Mouse (Mus musculus) MEL (cell line): ENCODE results near the gene Kcnj6. TPM values are rescaled to one million over a fixed set of nuclear protein-coding genes. Genes with fewer than 3 reads are reported as not detected.

Source experiments
- DNase-seq: peaks from one replicate; pipeline ENCODE4 v3.0.0; 2011; ENCODE audit warnings: low read depth, low spot score
- H3K27ac ChIP-seq: 2 replicates; pipeline ENCODE4 v1.5.1; 2012; ENCODE audit warnings: low read depth, mild to moderate bottlenecking, control low read depth, low read length, moderate library complexity; ENCODE audit not compliant: control insufficient read depth
- H3K27me3 ChIP-seq, 2 experiments: fragments of 150-350 bp in 1 of 2; sonication (generic) in 1 of 2; 2 replicates each; pipeline ENCODE4 v1.6.1; 2012; ENCODE audit warnings: low read length in 2 of 2, mild to moderate bottlenecking in 2 of 2, improper control_type of control experiment in 1 of 2, moderate library complexity in 1 of 2; ENCODE audit not compliant: insufficient read depth in 2 of 2, control insufficient read depth in 1 of 2
- H3K36me3 ChIP-seq, 2 experiments: 2 replicates each; pipeline ENCODE4 v1.6.1; 2012 to 2014; ENCODE audit warnings: low read length in 2 of 2, improper control_type of control experiment in 1 of 2, inconsistent platforms in 1 of 2, mild to moderate bottlenecking in 1 of 2; ENCODE audit not compliant: insufficient read depth in 2 of 2, control insufficient read depth in 1 of 2
- H3K4me1 ChIP-seq, 2 experiments: fragments of 150-350 bp in 1 of 2; sonication (generic) in 1 of 2; 2 replicates each; pipeline ENCODE4 v1.6.1; 2012; ENCODE audit warnings: low read length in 2 of 2, improper control_type of control experiment in 1 of 2, mild to moderate bottlenecking in 1 of 2; ENCODE audit not compliant: insufficient read depth in 2 of 2, control insufficient read depth in 1 of 2
- H3K4me3 ChIP-seq, 2 experiments: fragments of 150-350 bp in 1 of 2; sonication (generic) in 1 of 2; 2 replicates each; pipeline ENCODE4 v1.5.1; 2012; ENCODE audit warnings: low read depth in 2 of 2, low read length in 2 of 2, mild to moderate bottlenecking in 2 of 2, moderate library complexity in 2 of 2, control low read depth in 1 of 2, improper control_type of control experiment in 1 of 2; ENCODE audit not compliant: control insufficient read depth in 1 of 2, insufficient read depth in 1 of 2
- H3K79me2 ChIP-seq: 2 replicates; pipeline ENCODE4 v1.6.1; 2012; ENCODE audit warnings: mild to moderate bottlenecking, low read length, moderate library complexity; ENCODE audit not compliant: control insufficient read depth, poor library complexity, insufficient read depth
- H3K9ac ChIP-seq: 2 replicates; pipeline ENCODE4 v1.6.1; 2012; ENCODE audit warnings: low read depth, mild to moderate bottlenecking, control low read depth, low read length, moderate library complexity; ENCODE audit not compliant: control insufficient read depth, poor library complexity, severe bottlenecking
- H3K9me3 ChIP-seq: fragments of 150-350 bp; sonication (generic); replicated peaks from 2 replicates; pipeline ENCODE4 v1.6.1; 2012; ENCODE audit warnings: mild to moderate bottlenecking, low read length, improper control_type of control experiment, moderate library complexity; ENCODE audit not compliant: insufficient read depth
- CHD1 ChIP-seq: IDR thresholded peaks from 2 replicates; pipeline ENCODE4 v1.6.1; 2012; ENCODE audit warnings: low read depth, mild to moderate bottlenecking, inconsistent platforms, low read length, improper control_type of control experiment
- CHD2 ChIP-seq: IDR thresholded peaks from 2 replicates; pipeline ENCODE4 v1.6.1; 2011; ENCODE audit warnings: low read length, improper control_type of control experiment
- CTCF ChIP-seq, 3 experiments: IDR thresholded peaks in 2 of 3; conservative IDR thresholded peaks in 1 of 3; 2 replicates each; pipeline ENCODE4 v1.5.1; 2011 to 2012; ENCODE audit warnings: low read length in 3 of 3, low read depth in 2 of 3, mild to moderate bottlenecking in 2 of 3, improper control_type of control experiment in 1 of 3, inconsistent platforms in 1 of 3, mixed read lengths in 1 of 3, moderate library complexity in 1 of 3; ENCODE audit not compliant: control insufficient read depth in 1 of 3, insufficient read depth in 1 of 3, poor library complexity in 1 of 3, severe bottlenecking in 1 of 3
- EP300 ChIP-seq, 2 experiments: IDR thresholded peaks; 2 replicates each; pipeline ENCODE4 v1.6.1; 2011; ENCODE audit warnings: improper control_type of control experiment in 2 of 2, low read length in 2 of 2, low read depth in 1 of 2, mild to moderate bottlenecking in 1 of 2
- GABPA ChIP-seq: IDR thresholded peaks from 2 replicates; pipeline ENCODE4 v1.6.1; 2012; ENCODE audit warnings: low read depth, mild to moderate bottlenecking, inconsistent platforms, low read length, improper control_type of control experiment, moderate library complexity
- HCFC1 ChIP-seq: IDR thresholded peaks from 2 replicates; pipeline ENCODE4 v1.6.1; 2012; ENCODE audit warnings: low read depth, mild to moderate bottlenecking, inconsistent platforms, low read length, improper control_type of control experiment, moderate library complexity
- MAFK ChIP-seq: IDR thresholded peaks from 2 replicates; pipeline ENCODE4 v1.6.1; 2011; ENCODE audit warnings: low read depth, mild to moderate bottlenecking, low read length, improper control_type of control experiment, borderline replicate concordance
- POLR2A ChIP-seq, 2 experiments: IDR thresholded peaks; 2 replicates each; pipeline ENCODE4 v1.6.1; 2011 to 2012; ENCODE audit warnings: low read length in 2 of 2, mild to moderate bottlenecking in 2 of 2, control low read depth in 1 of 2, improper control_type of control experiment in 1 of 2, low read depth in 1 of 2, moderate library complexity in 1 of 2; ENCODE audit not compliant: control insufficient read depth in 1 of 2, insufficient read depth in 1 of 2, poor library complexity in 1 of 2
- RAD21 ChIP-seq: IDR thresholded peaks from 2 replicates; pipeline ENCODE4 v1.6.1; 2011; ENCODE audit warnings: mild to moderate bottlenecking, low read depth, low read length, improper control_type of control experiment
- RCOR1 ChIP-seq: IDR thresholded peaks from 2 replicates; pipeline ENCODE4 v1.6.1; 2012; ENCODE audit warnings: low read depth, mild to moderate bottlenecking, inconsistent platforms, low read length, improper control_type of control experiment
- USF1 ChIP-seq: IDR thresholded peaks from 2 replicates; pipeline ENCODE4 v1.6.1; 2014; ENCODE audit warnings: low read depth, mild to moderate bottlenecking, inconsistent platforms, low read length, improper control_type of control experiment, moderate library complexity
- ZMIZ1 ChIP-seq: IDR thresholded peaks from 2 replicates; pipeline ENCODE4 v1.6.1; 2012; ENCODE audit warnings: low read depth, mild to moderate bottlenecking, inconsistent platforms, low read length, improper control_type of control experiment, moderate library complexity
- polyA plus RNA-seq, 2 experiments: library from polyadenylated mRNA; stranded (reverse) in 1 of 2; unstranded in 1 of 2; fragments of >175 nt in 1 of 2; fragments of >200 nt in 1 of 2; gene quantifications; 2 replicates each; pipeline versions ENCODE4 v1.2.1 to v1.2.4; 2012; ENCODE audit warnings: low replicate concordance in 2 of 2, low read depth in 1 of 2; ENCODE audit not compliant: insufficient read length in 2 of 2, insufficient read depth in 1 of 2, missing spikeins in 1 of 2
- total RNA-seq: library from RNA; depleted of rRNA; stranded (reverse); fragments of 300-350 nt; gene quantifications from 2 replicates; pipeline ENCODE4 v1.2.3, GENCODE M21; 2012

Kcnj6 gene
- total and polyA plus RNA-seq, 3 experiments: not detected

DNA sequence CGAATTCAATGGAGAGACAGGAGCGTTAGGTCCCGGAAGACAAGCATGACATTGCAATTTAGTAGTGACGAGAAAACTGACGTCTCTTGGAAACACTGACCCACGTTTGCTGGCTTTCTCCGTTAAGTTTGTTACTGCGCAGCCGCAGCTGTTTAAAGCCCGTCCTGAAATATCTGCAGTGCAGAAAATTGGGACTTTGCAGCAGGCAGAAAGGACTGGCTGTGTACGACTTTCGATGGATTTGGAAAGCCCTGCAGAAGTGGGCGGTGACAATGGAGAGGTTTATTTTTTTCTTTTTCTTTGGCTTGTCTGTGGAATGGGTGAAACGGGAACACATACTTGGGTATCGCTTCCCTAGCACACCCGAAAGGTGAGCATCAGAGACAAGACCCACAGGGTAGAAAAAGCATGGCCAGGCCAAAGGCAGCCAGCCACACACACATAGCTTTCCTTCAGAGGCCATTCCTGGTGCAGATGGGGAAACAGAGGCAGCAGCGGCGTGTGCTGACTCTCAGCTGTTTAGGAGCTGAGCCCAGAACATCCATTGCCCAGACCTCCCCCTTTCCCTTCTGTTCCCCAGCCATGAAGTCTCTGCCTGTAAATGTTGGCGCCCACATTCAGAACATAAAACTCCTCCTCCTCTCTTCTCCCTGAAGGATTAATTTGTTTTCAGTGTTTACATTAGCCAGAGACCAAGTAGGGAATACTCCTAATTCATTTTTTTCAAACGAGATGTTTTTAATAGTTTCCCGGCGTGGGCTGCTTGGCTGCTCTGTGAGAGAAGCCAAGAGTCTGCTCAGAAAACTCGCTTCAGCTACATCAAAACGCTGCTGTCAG, 215.2 kb downstream of the Kcnj6 start:
- no peak for TF ChIP-seq CHD2
- no peak for TF ChIP-seq USF1
- no peak for TF ChIP-seq EP300 (IDR thresholded peaks at IDR 0.05; ENCODE audit: low read depth in 1 of 2, low read length in 2 of 2)
- TF ChIP-seq, all 39 proteins: peak for 0
- H3K4me1 ChIP-seq: no peaks in the 10 kb centered on the region
- H3K27me3 ChIP-seq: no peaks in the 10 kb centered on the region
- no peaks in the 10 kb centered on the region for H3K9me3 ChIP-seq
- H3K27ac ChIP-seq: no peak overlapping the region
- H3K9ac ChIP-seq: no peak overlapping the region
- H3K79me2 ChIP-seq: no peaks in the 10 kb centered on the region
- no peak overlapping the region for H3K4me3 ChIP-seq
- no peaks in the 10 kb centered on the region for H3K36me3 ChIP-seq
- no peak for DNase-seq

- no peak overlapping the region for H3K4me3 ChIP-seq
- no peaks in the 10 kb centered on the region for H3K4me1 ChIP-seq
- H3K9me3 ChIP-seq: no peaks in the 10 kb centered on the region
- no peak overlapping the region for H3K9ac ChIP-seq
- TF ChIP-seq ZMIZ1: no peak
- TF ChIP-seq POLR2A (IDR thresholded peaks at IDR 0.05; ENCODE audit: control insufficient read depth in 1 of 2, insufficient read depth in 1 of 2, low read depth in 1 of 2, low read length in 2 of 2, poor library complexity in 1 of 2): no peak
- no peak for TF ChIP-seq CHD2
- TF ChIP-seq CTCF (IDR thresholded peaks at IDR 0.05 in 2 of 3, conservative IDR thresholded peaks at IDR 0.05 in 1 of 3; ENCODE audit: control insufficient read depth in 1 of 3, insufficient read depth in 1 of 3, low read depth in 2 of 3, low read length in 3 of 3, poor library complexity in 1 of 3, severe bottlenecking in 1 of 3): no peak
- no peak for TF ChIP-seq MAFK
- no peak for TF ChIP-seq HCFC1
- no peak for TF ChIP-seq RAD21
- no peak for TF ChIP-seq GABPA
- TF ChIP-seq RCOR1: no peak
- no peaks in the 10 kb centered on the region for H3K36me3 ChIP-seq
- DNase-seq: peak; percentile 28
- H3K27me3 ChIP-seq: no peaks in the 10 kb centered on the region
- H3K27ac ChIP-seq: no peak overlapping the region
- H3K79me2 ChIP-seq: no peaks in the 10 kb centered on the region
These were observed 223.6 kb downstream of the Kcnj6 start for GRCm38 (mm10) chr16:94773928-94774327.

DNA sequence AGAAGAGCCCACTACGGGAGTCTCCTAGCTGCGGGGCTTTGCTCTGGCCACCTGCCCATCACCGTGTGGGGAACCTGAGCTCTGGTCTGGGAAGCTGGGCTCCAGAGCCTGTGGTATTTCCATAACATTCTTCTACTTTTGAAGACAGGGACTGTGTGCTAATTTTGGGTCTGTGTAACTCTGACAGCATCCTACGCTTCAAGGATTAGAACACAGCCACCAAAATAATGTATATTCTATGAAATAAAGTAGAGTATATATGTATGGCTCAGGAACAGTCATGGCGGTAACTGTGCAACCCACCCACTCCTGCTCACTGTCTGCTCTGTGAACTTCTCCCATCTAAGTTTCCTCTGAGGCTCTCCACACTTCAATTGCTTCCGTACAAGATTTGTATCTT, 229.9 kb downstream of the Kcnj6 start:
- TF ChIP-seq CHD1: no peak
- no peak for TF ChIP-seq GABPA
- H3K4me1 ChIP-seq: no peaks in the 10 kb centered on the region
- H3K79me2 ChIP-seq: no peaks in the 10 kb centered on the region

More for the DNA sequence above, 229.9 kb downstream of the Kcnj6 start:
- Histone ChIP-seq H3K9ac (no peak overlapping the region), H3K36me3 (no peaks in the 10 kb centered on the region), H3K4me3 (no peak overlapping the region), H3K9me3 (no peaks in the 10 kb centered on the region), H3K27ac (no peak overlapping the region), H3K27me3 (no peaks in the 10 kb centered on the region; a peak in 1 of 4 replicates)
- DNase-seq: no peak
